Mouse (Mus musculus): ENCODE data around the gene Cpsf3. TPM values are rescaled to one million over a fixed set of nuclear protein-coding genes. Genes with fewer than 3 reads are reported as not detected.

Gene Cpsf3
- total and polyA plus RNA-seq, 2 experiments: 16.1 to 28.7 TPM

DNA sequence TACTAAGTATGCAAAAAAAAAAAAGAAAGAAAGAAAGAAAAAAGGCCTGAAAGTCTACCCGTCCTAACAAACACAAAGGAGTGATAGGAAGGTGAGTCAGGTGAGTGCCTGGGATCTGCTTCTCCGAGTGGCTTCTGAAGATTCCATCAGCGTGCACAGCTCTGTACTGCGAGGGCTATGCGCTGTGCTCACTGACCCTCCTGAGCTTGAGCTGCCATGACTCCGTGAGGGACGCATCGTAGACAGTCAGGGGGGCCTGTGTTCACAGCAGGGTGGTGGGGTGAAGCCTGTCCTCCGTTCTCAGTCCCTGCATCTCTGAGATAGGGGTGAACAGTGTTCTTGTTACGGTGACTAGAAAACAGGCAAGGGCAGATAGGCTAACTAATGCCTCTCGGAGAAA, 13.7 kb downstream of the Cpsf3 start:
- TF ChIP-seq POLR2A (IDR thresholded peaks at IDR 0.05; ENCODE audit: extremely low read depth, insufficient read depth, low read length) (no peak), CTCF (IDR thresholded peaks at IDR 0.05; ENCODE audit: low read depth, low read length) (no peak)
- peaks cover 44% of the 10 kb centered on the region for H3K36me3 ChIP-seq (ENCODE audit: control insufficient read depth, insufficient read depth, low read length)
- WGBS: 99% methylated on average over 11 of the region's 11 CpGs

DNA sequence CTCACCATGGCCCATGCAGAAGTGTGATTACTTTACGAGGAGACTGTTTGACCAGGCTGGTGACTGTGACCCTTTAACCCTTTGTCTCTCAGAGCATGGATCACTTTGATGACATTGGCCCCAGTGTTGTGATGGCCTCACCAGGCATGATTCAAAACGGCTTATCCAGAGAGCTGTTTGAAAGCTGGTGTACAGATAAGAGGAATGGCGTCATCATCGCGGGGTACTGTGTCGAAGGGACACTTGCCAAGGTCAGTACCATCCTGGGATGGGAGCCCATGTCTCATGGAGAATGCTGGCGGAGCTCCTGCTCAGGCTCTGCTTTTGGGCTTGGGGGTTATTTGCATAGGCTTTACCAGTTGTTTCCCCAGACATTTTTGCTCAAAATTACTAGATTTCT, 16.1 kb downstream of the Cpsf3 start:
- Histone ChIP-seq H3K36me3 (ENCODE audit: control insufficient read depth, insufficient read depth, low read length) (peaks cover 28% of the 10 kb centered on the region), H3K4me1 (ENCODE audit: control insufficient read depth, insufficient read depth, low read length) (peaks cover 6% of the 10 kb centered on the region; the same call in 1 of the 2 replicates), H3K4me3 (ENCODE audit: insufficient read depth, low read depth, low read length) (no peak overlapping the region), H3K27me3 (ENCODE audit: control insufficient read depth, insufficient read depth, low read length) (no peaks in the 10 kb centered on the region), H3K27ac (replicated peaks; ENCODE audit: insufficient read depth, low read depth, low read length) (no peak overlapping the region; the same call in 1 of the 2 replicates), H3K9ac (ENCODE audit: low read depth, low read length) (no peak overlapping the region), H3K79me2 (ENCODE audit: control insufficient read depth, insufficient read depth, low read length) (no peaks in the 10 kb centered on the region)
- 27% methylated on average over 7 of the region's 7 CpGs for whole genome bisulfite sequencing
- DNase-seq (ENCODE audit: extremely low read depth, low read depth, low spot score): peak; percentile 97
- TF ChIP-seq POLR2A (IDR thresholded peaks at IDR 0.05; ENCODE audit: extremely low read depth, insufficient read depth, low read length): no peak
- no peak for TF ChIP-seq CTCF (IDR thresholded peaks at IDR 0.05; ENCODE audit: low read depth, low read length)

More for the DNA sequence above, 13.7 kb downstream of the Cpsf3 start:
- Histone ChIP-seq H3K4me3 (ENCODE audit: insufficient read depth, low read depth, low read length) (no peak overlapping the region), H3K4me1 (ENCODE audit: control insufficient read depth, insufficient read depth, low read length) (peaks cover 6% of the 10 kb centered on the region; the same call in 1 of the 2 replicates), H3K79me2 (ENCODE audit: control insufficient read depth, insufficient read depth, low read length) (no peaks in the 10 kb centered on the region), H3K27me3 (ENCODE audit: control insufficient read depth, insufficient read depth, low read length) (no peaks in the 10 kb centered on the region), H3K27ac (replicated peaks; ENCODE audit: insufficient read depth, low read depth, low read length) (no peak overlapping the region), H3K9ac (ENCODE audit: low read depth, low read length) (no peak overlapping the region)
- no peak for DNase-seq (ENCODE audit: extremely low read depth, low read depth, low spot score)

GRCm38 (mm10) chr12:21301932-21302331, 16.7 kb downstream of the Cpsf3 start:
- Histone ChIP-seq H3K27me3 (ENCODE audit: control insufficient read depth, insufficient read depth, low read length) (no peaks in the 10 kb centered on the region), H3K9ac (ENCODE audit: low read depth, low read length) (no peak overlapping the region), H3K27ac (replicated peaks; ENCODE audit: insufficient read depth, low read depth, low read length) (no peak overlapping the region; the same call in 1 of the 2 replicates), H3K36me3 (ENCODE audit: control insufficient read depth, insufficient read depth, low read length) (peaks cover 23% of the 10 kb centered on the region), H3K4me3 (ENCODE audit: insufficient read depth, low read depth, low read length) (no peak overlapping the region), H3K79me2 (ENCODE audit: control insufficient read depth, insufficient read depth, low read length) (no peaks in the 10 kb centered on the region), H3K4me1 (ENCODE audit: control insufficient read depth, insufficient read depth, low read length) (peaks cover 6% of the 10 kb centered on the region; the same call in 1 of the 2 replicates)
- 21% methylated on average over 8 of the region's 8 CpGs for WGBS
- TF ChIP-seq CTCF (IDR thresholded peaks at IDR 0.05; ENCODE audit: low read depth, low read length) (no peak), POLR2A (IDR thresholded peaks at IDR 0.05; ENCODE audit: extremely low read depth, insufficient read depth, low read length) (no peak)
- DNase-seq (ENCODE audit: extremely low read depth, low read depth, low spot score): peak; percentile 90

- DNase-seq (ENCODE audit: extremely low read depth, low read depth, low spot score): peak; percentile 78
- Histone ChIP-seq H3K27me3 (ENCODE audit: control insufficient read depth, insufficient read depth, low read length) (no peaks in the 10 kb centered on the region), H3K27ac (replicated peaks; ENCODE audit: insufficient read depth, low read depth, low read length) (peak overlapping the region; percentile 14; the same call in 1 of the 2 replicates), H3K9ac (ENCODE audit: low read depth, low read length) (no peak overlapping the region), H3K79me2 (ENCODE audit: control insufficient read depth, insufficient read depth, low read length) (no peaks in the 10 kb centered on the region), H3K36me3 (ENCODE audit: control insufficient read depth, insufficient read depth, low read length) (peaks cover 21% of the 10 kb centered on the region), H3K4me3 (ENCODE audit: insufficient read depth, low read depth, low read length) (no peak overlapping the region), H3K4me1 (ENCODE audit: control insufficient read depth, insufficient read depth, low read length) (peaks cover 6% of the 10 kb centered on the region; the same call in 1 of the 2 replicates)
- no peak for TF ChIP-seq POLR2A (IDR thresholded peaks at IDR 0.05; ENCODE audit: extremely low read depth, insufficient read depth, low read length)
- 0 out of 2 replicates have a peak, but pooled peaks have one; percentile 1 for TF ChIP-seq CTCF (IDR thresholded peaks at IDR 0.05; ENCODE audit: low read depth, low read length)
- 26% methylated on average over 5 of the region's 5 CpGs for WGBS
Observed at GRCm38 (mm10) chr12:21302361-21302783, 17.2 kb downstream of the Cpsf3 start.

DNA sequence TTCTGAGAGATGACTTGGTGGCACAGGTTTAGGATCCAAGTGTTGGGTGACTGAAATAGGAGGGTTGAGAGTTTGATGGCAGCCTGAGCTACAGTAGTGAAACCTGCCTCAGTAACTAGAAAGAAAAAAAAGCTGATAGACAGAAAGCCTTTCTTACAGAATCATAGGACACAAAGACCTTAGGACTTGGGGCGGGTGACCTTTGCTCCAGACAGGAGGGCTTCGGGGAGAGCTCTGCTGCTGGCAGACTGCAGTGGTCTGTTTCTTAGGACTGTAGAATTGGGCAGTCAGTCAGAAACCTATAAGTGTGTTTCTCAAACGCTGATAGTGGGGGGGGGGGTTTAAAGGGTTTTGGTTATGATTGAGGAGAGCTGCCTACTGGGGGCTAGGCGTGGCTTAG, 20.6 kb downstream of the Cpsf3 start:
- Histone ChIP-seq H3K4me3 (ENCODE audit: insufficient read depth, low read depth, low read length) (no peak overlapping the region), H3K27ac (replicated peaks; ENCODE audit: insufficient read depth, low read depth, low read length) (no peak overlapping the region), H3K27me3 (ENCODE audit: control insufficient read depth, insufficient read depth, low read length) (no peaks in the 10 kb centered on the region), H3K36me3 (ENCODE audit: control insufficient read depth, insufficient read depth, low read length) (peaks cover 23% of the 10 kb centered on the region), H3K79me2 (ENCODE audit: control insufficient read depth, insufficient read depth, low read length) (no peaks in the 10 kb centered on the region), H3K4me1 (ENCODE audit: control insufficient read depth, insufficient read depth, low read length) (peaks cover 6% of the 10 kb centered on the region; the same call in 1 of the 2 replicates), H3K9ac (ENCODE audit: low read depth, low read length) (no peak overlapping the region)
- TF ChIP-seq POLR2A (IDR thresholded peaks at IDR 0.05; ENCODE audit: extremely low read depth, insufficient read depth, low read length) (no peak), CTCF (IDR thresholded peaks at IDR 0.05; ENCODE audit: low read depth, low read length) (no peak)
- DNase-seq (ENCODE audit: extremely low read depth, low read depth, low spot score): no peak
- WGBS: 90% methylated on average over 4 of the region's 4 CpGs

DNA sequence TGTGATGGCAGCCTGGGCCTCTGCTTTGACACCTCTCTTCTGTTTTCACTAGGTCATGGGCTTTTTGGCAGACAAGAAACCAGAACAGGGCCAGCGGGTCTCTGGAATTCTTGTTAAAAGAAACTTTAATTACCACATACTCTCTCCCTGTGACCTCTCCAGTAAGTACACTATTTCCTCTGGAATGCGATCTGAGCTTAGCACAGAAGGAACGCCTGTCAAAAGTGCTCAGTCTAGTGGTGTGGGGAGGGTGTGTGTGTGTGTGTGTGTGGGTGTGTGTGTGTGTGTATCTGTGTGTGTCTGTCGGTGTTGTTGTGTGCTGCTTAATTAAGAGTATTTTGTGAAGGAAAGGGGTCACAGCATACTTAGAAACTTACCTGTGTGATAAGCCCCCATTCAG, 21.5 kb downstream of the Cpsf3 start:
- no peak for DNase-seq (ENCODE audit: extremely low read depth, low read depth, low spot score)
- WGBS: 90% methylated on average over 4 of the region's 4 CpGs
- no peak overlapping the region for H3K9ac ChIP-seq (ENCODE audit: low read depth, low read length)
- no peaks in the 10 kb centered on the region for H3K27me3 ChIP-seq (ENCODE audit: control insufficient read depth, insufficient read depth, low read length)
- no peaks in the 10 kb centered on the region for H3K79me2 ChIP-seq (ENCODE audit: control insufficient read depth, insufficient read depth, low read length)
- peaks cover 24% of the 10 kb centered on the region for H3K36me3 ChIP-seq (ENCODE audit: control insufficient read depth, insufficient read depth, low read length)
- peaks cover 6% of the 10 kb centered on the region; the same call in 1 of the 2 replicates for H3K4me1 ChIP-seq (ENCODE audit: control insufficient read depth, insufficient read depth, low read length)
- TF ChIP-seq CTCF (IDR thresholded peaks at IDR 0.05; ENCODE audit: low read depth, low read length): no peak
- no peak for TF ChIP-seq POLR2A (IDR thresholded peaks at IDR 0.05; ENCODE audit: extremely low read depth, insufficient read depth, low read length)
- H3K4me3 ChIP-seq (ENCODE audit: insufficient read depth, low read depth, low read length): no peak overlapping the region
- no peak overlapping the region for H3K27ac ChIP-seq (replicated peaks; ENCODE audit: insufficient read depth, low read depth, low read length)

Measured in liver, adult 2 months (tissue).